Mouse (Mus musculus) ovary, postnatal 36 days (tissue): ENCODE results near the gene Lrrn4cl.
"Not testable (repeated sequence)": the region's sequence is repeated elsewhere in the genome, so short reads cannot be mapped to it uniquely, and the experiment has no call there.

Experiments used
- DNase-seq: peaks from one replicate; pipeline ENCODE4 v3.0.0; 2022; ENCODE audit warnings: low spot score, mixed read lengths

Lrrn4cl gene

GRCm38 (mm10) chr19:8881034-8881392 is 30.4 kb downstream of the Lrrn4cl start:
- DNase-seq: no peak

- DNase-seq: no peak
Measured at GRCm38 (mm10) chr19:8883616-8884015, 33.0 kb downstream of the Lrrn4cl start, which contains the start of the genes Lbhd1 and Gm49403. Lbhd1 (plus strand) TSS chr19:8883732. Gm49403 (plus strand) TSS chr19:8883930.

GRCm38 (mm10) chr19:8886916-8887584 is 36.5 kb downstream of the Lrrn4cl start:
- no peak for DNase-seq

- DNase-seq: no peak
Measured at GRCm38 (mm10) chr19:8887585-8888463, 37.3 kb downstream of the Lrrn4cl start.

- DNase-seq: peak; percentile 92
Measured at GRCm38 (mm10) chr19:8888511-8889385, 38.2 kb downstream of the Lrrn4cl start, which contains the start of the genes 1810009A15Rik and Gm49416. 1810009A15Rik (plus strand) TSS chr19:8888853. Gm49416 (plus strand) TSS chr19:8888926.

- peak; percentile 82 for DNase-seq
Measured at GRCm38 (mm10) chr19:8892829-8893766, 42.5 kb downstream of the Lrrn4cl start, which contains the start of gene Ints5. Ints5 (plus strand) TSS chr19:8893005.

- no peak for DNase-seq
Measured at GRCm38 (mm10) chr19:8895397-8895960, 44.9 kb downstream of the Lrrn4cl start.

GRCm38 (mm10) chr19:8896231-8896630 is 45.7 kb downstream of the Lrrn4cl start:
- DNase-seq: not testable (repeated sequence)

- peak; percentile 54 for DNase-seq
Measured at GRCm38 (mm10) chr19:8897211-8897864, 46.8 kb downstream of the Lrrn4cl start.

GRCm38 (mm10) chr19:8897865-8898495 is 47.4 kb downstream of the Lrrn4cl start, which contains the start of gene Ganab:
Ganab (plus strand) TSS chr19:8898071.
- DNase-seq: peak; percentile 95

- DNase-seq: no peak
Measured at GRCm38 (mm10) chr19:8898576-8898975, 48.0 kb downstream of the Lrrn4cl start.

- DNase-seq: no peak
Measured at GRCm38 (mm10) chr19:8899079-8899478, 48.5 kb downstream of the Lrrn4cl start.

- no peak for DNase-seq
Measured at GRCm38 (mm10) chr19:8903412-8903811, 52.8 kb downstream of the Lrrn4cl start.
